Mouse (Mus musculus): ENCODE measurements around the gene Duox2. TPM values are rescaled to one million over a fixed set of nuclear protein-coding genes. Genes with fewer than 3 reads are reported as not detected.

Gene Duox2
- polyA plus RNA-seq, 1 experiment from 2014 or later, result 0.07 TPM

DNA sequence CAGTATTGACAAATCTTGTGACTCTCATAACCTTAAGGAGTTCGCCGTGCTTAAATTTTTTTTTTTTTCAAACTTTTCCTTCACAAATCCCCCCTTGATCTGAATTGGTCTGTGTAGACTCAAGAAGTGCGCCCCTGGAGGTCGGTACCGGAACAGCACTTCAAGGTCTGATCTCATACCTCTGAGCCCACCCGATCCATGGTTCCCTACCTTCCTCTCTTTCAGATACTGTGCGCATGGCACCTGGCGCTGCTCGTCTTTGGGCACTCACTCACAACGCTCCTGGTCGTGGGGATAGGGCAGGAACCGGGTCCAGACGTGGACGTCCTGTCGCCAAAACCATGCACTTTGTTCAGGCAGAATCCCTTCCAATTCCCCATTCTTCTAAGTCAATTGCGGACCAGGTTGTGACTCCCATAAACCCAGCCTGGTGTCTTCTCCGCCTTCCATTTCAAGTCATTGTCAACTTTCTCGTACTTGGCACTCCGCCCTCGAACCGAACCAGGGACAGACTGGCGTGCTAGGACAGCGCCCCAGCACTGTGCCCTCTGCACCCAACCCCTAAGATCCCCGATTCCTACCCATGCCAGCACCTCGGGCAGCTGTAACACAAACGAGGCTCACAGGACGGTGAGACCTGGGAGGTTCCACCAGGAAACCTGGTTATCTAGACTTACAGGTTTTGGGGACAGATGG lies 14.6 kb upstream of the Duox2 start:
- H3K27me3 ChIP-seq (ENCODE audit: insufficient read depth, low read length), result peaks cover 37% of the 10 kb centered on the region
- peak overlapping the region; percentile 54 for H3K4me2 ChIP-seq
- no peaks in the 10 kb centered on the region for H3K36me3 ChIP-seq (ENCODE audit: insufficient read depth)
- peak; percentile 81 for TF ChIP-seq CTCF (IDR thresholded peaks at IDR 0.05; ENCODE audit: low read depth)
- H3K4me1 ChIP-seq (ENCODE audit: insufficient read depth), result no peaks in the 10 kb centered on the region
- no peaks in the 10 kb centered on the region for H3K9me3 ChIP-seq (ENCODE audit: low read depth, low read length)
- 5% methylated on average over 27 of the region's 27 CpGs for WGBS
- peak overlapping the region; percentile 16 for H3K4me3 ChIP-seq (ENCODE audit: low read depth, low read length)
- peak; percentile 50; the same call in 1 of the 2 replicates for ATAC-seq (ENCODE audit: insufficient read depth)
- no peak overlapping the region for H3K9ac ChIP-seq
- H3K27ac ChIP-seq (ENCODE audit: low read depth), result no peak overlapping the region
- peak; percentile 86 for DNase-seq

DNA sequence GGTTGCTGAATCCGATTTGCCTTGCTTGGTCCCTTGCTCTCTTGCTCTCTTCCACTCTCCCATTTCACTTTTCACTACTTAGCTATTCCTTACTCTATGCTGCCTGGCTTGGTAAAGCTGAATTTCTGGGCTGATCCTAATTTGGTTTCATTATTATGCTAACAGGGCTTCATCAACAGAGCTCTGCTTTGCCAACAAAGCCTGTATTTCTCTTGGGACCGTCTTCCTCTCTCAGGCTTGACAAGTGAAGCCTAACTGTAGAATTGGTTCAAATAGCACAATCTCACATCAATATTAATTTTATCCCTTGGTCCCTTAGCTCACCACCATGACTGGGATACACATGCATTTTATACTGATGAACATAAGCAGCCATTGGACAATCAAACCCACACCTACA lies 13.3 kb upstream of the Duox2 start:
- H3K36me3 ChIP-seq (ENCODE audit: insufficient read depth), result no peaks in the 10 kb centered on the region
- no peak for ATAC-seq (ENCODE audit: insufficient read depth)
- H3K27me3 ChIP-seq (ENCODE audit: insufficient read depth, low read length), result peaks cover 42% of the 10 kb centered on the region
- H3K27ac ChIP-seq (ENCODE audit: low read depth), result no peak overlapping the region
- H3K9me3 ChIP-seq (ENCODE audit: low read depth, low read length), result no peaks in the 10 kb centered on the region
- TF ChIP-seq CTCF (IDR thresholded peaks at IDR 0.05; ENCODE audit: low read depth), result no peak
- WGBS, result 65% methylated on average over 2 of the region's 2 CpGs
- DNase-seq, result no peak
- no peak overlapping the region for H3K9ac ChIP-seq
- H3K4me2 ChIP-seq, result no peak overlapping the region
- no peaks in the 10 kb centered on the region for H3K4me1 ChIP-seq (ENCODE audit: insufficient read depth)
- no peak overlapping the region for H3K4me3 ChIP-seq (ENCODE audit: low read depth, low read length)

DNA sequence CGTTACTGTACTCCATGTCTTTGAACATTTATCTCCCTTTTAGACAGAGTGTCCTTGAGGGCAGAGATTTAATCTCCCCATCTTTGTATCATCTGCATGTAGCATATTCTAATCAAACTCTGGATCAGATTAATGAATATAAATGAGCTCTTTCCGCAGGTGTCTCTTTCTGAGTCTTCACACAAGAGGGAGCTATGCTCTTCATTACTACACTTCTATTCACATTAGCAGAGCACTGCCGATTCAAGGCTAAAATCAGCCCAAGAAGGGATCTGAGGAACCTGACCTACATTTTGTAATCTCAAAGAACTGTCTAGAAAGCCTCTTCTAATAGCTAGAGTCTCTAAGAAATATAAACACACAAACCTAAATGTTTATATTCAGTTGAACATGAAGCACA lies 11.4 kb upstream of the Duox2 start:
- 43% methylated on average over 3 of the region's 3 CpGs for WGBS
- Histone ChIP-seq H3K4me1 (ENCODE audit: insufficient read depth) (no peaks in the 10 kb centered on the region), H3K9me3 (ENCODE audit: low read depth, low read length) (no peaks in the 10 kb centered on the region), H3K4me3 (ENCODE audit: low read depth, low read length) (no peak overlapping the region), H3K4me2 (no peak overlapping the region), H3K27me3 (ENCODE audit: insufficient read depth, low read length) (peaks cover 42% of the 10 kb centered on the region), H3K9ac (no peak overlapping the region), H3K36me3 (ENCODE audit: insufficient read depth) (no peaks in the 10 kb centered on the region), H3K27ac (ENCODE audit: low read depth) (no peak overlapping the region)
- ATAC-seq (ENCODE audit: insufficient read depth) (no peak), DNase-seq (no peak)
- no peak for TF ChIP-seq CTCF (IDR thresholded peaks at IDR 0.05; ENCODE audit: low read depth)

DNA sequence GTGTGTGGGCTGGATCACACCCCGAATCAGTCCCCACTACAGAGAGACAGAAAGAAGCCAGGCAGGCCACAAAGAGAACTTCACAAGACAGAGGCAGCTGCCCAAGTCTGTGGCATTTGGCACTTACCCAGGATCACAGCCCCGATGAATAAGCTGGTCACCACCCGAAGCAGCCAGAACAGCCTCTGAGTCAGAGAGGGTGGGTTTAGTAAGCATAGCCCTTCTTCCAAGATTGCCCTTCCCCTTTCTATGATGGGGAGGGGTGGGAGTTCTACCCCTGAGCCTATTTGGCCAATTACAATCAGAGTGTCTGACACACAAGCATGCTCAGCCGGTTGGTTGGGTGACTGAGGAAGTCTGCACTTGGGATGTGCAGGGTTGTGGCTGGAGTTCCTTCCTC lies 7.9 kb upstream of the Duox2 start:
- no peak for ATAC-seq (ENCODE audit: insufficient read depth)
- H3K9ac ChIP-seq, result no peak overlapping the region
- no peaks in the 10 kb centered on the region for H3K36me3 ChIP-seq (ENCODE audit: insufficient read depth)
- peaks cover 26% of the 10 kb centered on the region for H3K27me3 ChIP-seq (ENCODE audit: insufficient read depth, low read length)
- no peak overlapping the region for H3K4me2 ChIP-seq
- H3K9me3 ChIP-seq (ENCODE audit: low read depth, low read length), result no peaks in the 10 kb centered on the region
- TF ChIP-seq CTCF (IDR thresholded peaks at IDR 0.05; ENCODE audit: low read depth), result no peak
- H3K4me1 ChIP-seq (ENCODE audit: insufficient read depth), result no peaks in the 10 kb centered on the region
- no peak overlapping the region for H3K27ac ChIP-seq (ENCODE audit: low read depth)
- WGBS, result 37% methylated on average over 4 of the region's 4 CpGs
- no peak for DNase-seq
- no peak overlapping the region for H3K4me3 ChIP-seq (ENCODE audit: low read depth, low read length)

DNA sequence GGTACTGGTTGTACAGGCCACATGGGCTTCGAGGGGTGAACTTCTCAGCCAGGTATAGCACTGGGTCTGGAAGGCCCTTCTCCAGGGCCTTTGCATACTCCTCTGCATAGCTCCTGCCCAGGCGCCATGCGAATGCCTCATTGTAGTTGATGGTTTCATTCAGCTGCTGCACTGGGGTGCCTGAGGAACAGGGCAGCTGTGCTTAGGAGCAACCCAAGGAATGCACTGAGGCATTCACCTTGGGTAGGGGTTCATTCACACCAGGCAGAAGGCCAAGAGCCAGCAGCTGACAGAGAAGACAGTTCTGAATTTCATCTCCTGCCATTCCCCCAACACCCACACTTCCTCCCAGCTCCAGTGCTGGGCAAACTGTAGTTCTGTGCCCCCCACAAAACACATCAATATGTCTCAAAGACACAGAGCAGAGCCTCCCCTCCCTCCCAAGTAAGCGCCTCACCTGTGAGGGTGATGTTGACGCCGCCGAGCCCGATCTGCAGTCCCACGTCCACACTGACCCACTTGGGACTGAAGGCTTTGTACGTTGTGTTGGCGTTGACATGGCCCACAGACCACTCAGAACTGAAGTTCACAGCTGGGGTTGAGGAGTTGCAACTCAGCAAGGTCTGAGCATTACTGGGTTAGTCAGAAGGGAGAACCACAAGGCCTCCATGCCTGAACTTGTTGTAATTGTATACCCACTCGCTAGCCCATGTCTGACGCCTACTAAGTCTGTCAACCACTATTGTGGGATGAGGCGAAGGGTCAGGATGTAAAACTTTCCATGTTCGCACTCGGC lies 7.0 kb upstream of the Duox2 start:
- no peak overlapping the region for H3K4me2 ChIP-seq
- no peak for DNase-seq
- WGBS, result 80% methylated on average over 16 of the region's 16 CpGs
- no peak for TF ChIP-seq CTCF (IDR thresholded peaks at IDR 0.05; ENCODE audit: low read depth)
- no peaks in the 10 kb centered on the region for H3K9me3 ChIP-seq (ENCODE audit: low read depth, low read length)
- H3K36me3 ChIP-seq (ENCODE audit: insufficient read depth), result no peaks in the 10 kb centered on the region
- H3K27me3 ChIP-seq (ENCODE audit: insufficient read depth, low read length), result peaks cover 30% of the 10 kb centered on the region
- H3K4me1 ChIP-seq (ENCODE audit: insufficient read depth), result no peaks in the 10 kb centered on the region
- H3K27ac ChIP-seq (ENCODE audit: low read depth), result no peak overlapping the region
- no peak for ATAC-seq (ENCODE audit: insufficient read depth)
- H3K4me3 ChIP-seq (ENCODE audit: low read depth, low read length), result no peak overlapping the region
- H3K9ac ChIP-seq, result no peak overlapping the region

DNA sequence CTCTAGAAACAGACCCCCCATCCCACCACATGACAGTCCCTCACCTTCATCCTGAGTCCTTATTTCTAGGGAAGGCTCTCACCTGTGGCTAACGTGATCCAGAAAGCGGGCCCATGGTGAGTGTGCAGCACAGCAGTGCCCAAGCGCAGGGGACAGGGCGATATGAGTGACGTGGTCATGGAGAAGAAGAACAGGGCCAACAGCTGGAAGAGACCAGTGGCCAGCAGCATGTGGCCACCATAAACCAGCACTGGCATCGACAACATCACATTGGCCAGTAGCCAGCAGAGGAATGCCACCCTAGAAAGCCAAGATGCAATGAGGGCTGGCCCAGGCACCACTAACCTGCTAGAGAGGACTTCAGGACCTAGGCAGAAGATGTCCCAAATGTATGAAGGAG lies 6.3 kb upstream of the Duox2 start:
- no peaks in the 10 kb centered on the region for H3K36me3 ChIP-seq (ENCODE audit: insufficient read depth)
- no peak overlapping the region for H3K4me2 ChIP-seq
- 84% methylated on average over 6 of the region's 6 CpGs for WGBS
- H3K4me1 ChIP-seq (ENCODE audit: insufficient read depth), result no peaks in the 10 kb centered on the region
- no peak overlapping the region for H3K9ac ChIP-seq
- H3K27me3 ChIP-seq (ENCODE audit: insufficient read depth, low read length), result peaks cover 38% of the 10 kb centered on the region
- no peak for TF ChIP-seq CTCF (IDR thresholded peaks at IDR 0.05; ENCODE audit: low read depth)
- no peaks in the 10 kb centered on the region for H3K9me3 ChIP-seq (ENCODE audit: low read depth, low read length)
- H3K4me3 ChIP-seq (ENCODE audit: low read depth, low read length), result no peak overlapping the region
- DNase-seq (no peak), ATAC-seq (ENCODE audit: insufficient read depth) (no peak)
- H3K27ac ChIP-seq (ENCODE audit: low read depth), result no peak overlapping the region

DNA sequence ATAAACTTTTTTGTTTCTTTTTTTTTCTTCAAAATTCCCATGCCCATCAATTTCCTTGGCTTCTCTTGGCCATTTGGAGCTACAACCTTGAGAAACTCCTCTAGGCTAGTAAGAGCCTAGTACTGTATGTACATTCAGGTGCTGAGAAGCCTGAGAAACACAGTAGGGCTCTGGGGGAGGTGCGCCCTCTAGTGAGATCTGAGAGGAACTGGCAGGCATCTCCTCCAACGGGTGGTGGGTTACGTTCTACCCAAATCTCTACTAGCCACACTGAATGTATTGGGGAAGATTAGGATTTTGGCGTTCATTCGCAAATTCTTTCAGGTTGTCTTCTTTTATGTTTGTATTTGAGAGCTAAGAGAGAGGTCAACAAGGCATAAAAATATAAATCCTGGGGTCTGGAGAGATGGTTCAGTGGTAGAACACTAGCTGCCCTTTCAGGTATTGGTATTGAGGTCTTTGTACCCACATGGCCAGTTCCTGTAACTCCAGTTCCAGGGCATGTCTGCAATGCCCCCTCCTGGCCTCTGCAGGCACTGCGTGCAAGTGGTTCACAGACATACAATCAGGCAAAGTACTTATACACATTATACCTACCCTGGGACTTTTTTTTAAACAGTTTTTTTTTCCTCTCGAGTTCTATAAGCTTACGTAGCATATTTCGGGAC lies 4.5 kb upstream of the Duox2 start:
- 11% methylated on average over 9 of the region's 9 CpGs for WGBS
- DNase-seq (peak; percentile 87), ATAC-seq (ENCODE audit: insufficient read depth) (0 out of 2 replicates have a peak, but pooled peaks have one; percentile 33)
- TF ChIP-seq CTCF (IDR thresholded peaks at IDR 0.05; ENCODE audit: low read depth), result peak; percentile 75
- H3K36me3 ChIP-seq (ENCODE audit: insufficient read depth), result no peaks in the 10 kb centered on the region
- 0 out of 2 replicates have a peak, but pooled peaks cover 6% of the 10 kb centered on the region for H3K4me1 ChIP-seq (ENCODE audit: insufficient read depth)
- no peak overlapping the region for H3K27ac ChIP-seq (ENCODE audit: low read depth)
- H3K4me3 ChIP-seq (ENCODE audit: low read depth, low read length), result no peak overlapping the region
- H3K9ac ChIP-seq, result no peak overlapping the region
- peaks cover 52% of the 10 kb centered on the region for H3K27me3 ChIP-seq (ENCODE audit: insufficient read depth, low read length)
- no peak overlapping the region for H3K4me2 ChIP-seq
- no peaks in the 10 kb centered on the region for H3K9me3 ChIP-seq (ENCODE audit: low read depth, low read length)

Data from lung, embryonic 14.5 days (tissue).